Mouse (Mus musculus): Measurements from ENCODE around the gene Fndc7. TPM values are rescaled to one million over a fixed set of nuclear protein-coding genes. Genes with fewer than 3 reads are reported as not detected.

Fndc7 gene
- polyA plus RNA-seq, 1 experiment from 2014 or later: 0.05 TPM

Other genes starting within 250 kb of the Fndc7 start
- gene Clcc1, start 236.1 kb downstream of the Fndc7 start, polyA plus RNA-seq (2015; fragmentation: Nextera tagmentation; extraction: Ambion mirVana): 40.4 and 40.8 TPM in 2 replicates
- 19.8 and 21.1 TPM in 2 replicates for gene Gpsm2, start 167.7 kb downstream of the Fndc7 start, polyA plus RNA-seq (2015; fragmentation: Nextera tagmentation; extraction: Ambion mirVana)
- gene Aknad1, start 150.3 kb downstream of the Fndc7 start, polyA plus RNA-seq (2015; fragmentation: Nextera tagmentation; extraction: Ambion mirVana): not detected in 2 replicates
- gene Stxbp3, start 49.5 kb downstream of the Fndc7 start, polyA plus RNA-seq (2015; fragmentation: Nextera tagmentation; extraction: Ambion mirVana): 16.7 and 17.3 TPM in 2 replicates
- gene Prpf38b, start 21.7 kb upstream of the Fndc7 start, polyA plus RNA-seq (2015; fragmentation: Nextera tagmentation; extraction: Ambion mirVana): 48.9 and 50.6 TPM in 2 replicates
- 3.7 and 3.8 TPM in 2 replicates for gene Henmt1, start 49.9 kb upstream of the Fndc7 start, polyA plus RNA-seq (2015; fragmentation: Nextera tagmentation; extraction: Ambion mirVana)
- not detected in 2 replicates for gene Gm9857, start 50.4 kb upstream of the Fndc7 start, polyA plus RNA-seq (2015; fragmentation: Nextera tagmentation; extraction: Ambion mirVana)
- gene Fam102b, start 137.6 kb upstream of the Fndc7 start, polyA plus RNA-seq (2015; fragmentation: Nextera tagmentation; extraction: Ambion mirVana): 11.0 and 12.6 TPM in 2 replicates
- not detected in 2 replicates for gene Slc25a54, start 190.5 kb upstream of the Fndc7 start, polyA plus RNA-seq (2015; fragmentation: Nextera tagmentation; extraction: Ambion mirVana)
- gene Slc25a24, start 233.1 kb upstream of the Fndc7 start, polyA plus RNA-seq (2015; fragmentation: Nextera tagmentation; extraction: Ambion mirVana): 3.6 and 5.7 TPM in 2 replicates

Measured in hindbrain, embryonic 16.5 days (tissue).